Mouse (Mus musculus) kidney, embryonic 14.5 days (tissue): ENCODE data around the gene Sema6d. TPM values are rescaled to one million over a fixed set of nuclear protein-coding genes. Genes with fewer than 3 reads are reported as not detected.
"Not testable (repeated sequence)": the region's sequence is repeated elsewhere in the genome, so short reads cannot be mapped to it uniquely, and the experiment has no call there.

Experiments
- ATAC-seq: fragments of 200-750 bp; cut with Nextera tagmentation; 2 replicates; pipeline ENCODE4 v1.8.0; 2017; ENCODE audit warnings: moderate number of reproducible peaks, mild to moderate bottlenecking, moderate TSS enrichment, moderate library complexity; ENCODE audit not compliant: low FRiP score, low TSS enrichment
- H3K27ac ChIP-seq: fragments of 300-500 bp; sonication (generic); 2 replicates; pipeline ENCODE4 v1.5.1; 2014; ENCODE audit warnings: low read depth, mild to moderate bottlenecking, low read length, moderate library complexity, mixed read lengths
- H3K27me3 ChIP-seq: fragments of 300-500 bp; sonication (generic); 2 replicates; pipeline ENCODE4 v1.6.1; 2014; ENCODE audit warnings: mild to moderate bottlenecking, low read length; ENCODE audit not compliant: control insufficient read depth, insufficient read depth
- H3K36me3 ChIP-seq: fragments of 300-500 bp; sonication (generic); 2 replicates; pipeline ENCODE4 v1.6.1; 2014; ENCODE audit warnings: low read length, mixed read lengths; ENCODE audit not compliant: control insufficient read depth, insufficient read depth
- H3K4me1 ChIP-seq: fragments of 300-500 bp; sonication (generic); 2 replicates; pipeline ENCODE4 v1.6.1; 2014; ENCODE audit warnings: low read length, mixed read lengths; ENCODE audit not compliant: control insufficient read depth, insufficient read depth
- H3K4me2 ChIP-seq: fragments of 300-500 bp; sonication (generic); replicated peaks from 2 replicates; pipeline ENCODE4 v1.6.1; 2014; ENCODE audit warnings: low read depth, mild to moderate bottlenecking, low read length
- H3K4me3 ChIP-seq: fragments of 300-500 bp; sonication (generic); 2 replicates; pipeline ENCODE4 v1.5.1; 2014; ENCODE audit warnings: mild to moderate bottlenecking, low read length
- H3K9ac ChIP-seq: fragments of 300-500 bp; sonication (generic); 2 replicates; pipeline ENCODE4 v1.6.1; 2014; ENCODE audit warnings: low read depth, mild to moderate bottlenecking, low read length, moderate library complexity
- H3K9me3 ChIP-seq: fragments of 300-500 bp; sonication (generic); 2 replicates; pipeline ENCODE4 v1.6.1; 2016; ENCODE audit warnings: low read length; ENCODE audit not compliant: control insufficient read depth
- WGBS: fragments of 180-500 bp; shearing (Covaris S2); extraction: QIAGEN DNeasy Blood & Tissue Kit; methylation state at CpG from one replicate; pipeline ENCODE4 v1.1.7; 2014; 5-methylcytosine and 5-hydroxymethylcytosine counted together
- polyA plus RNA-seq: library from polyadenylated mRNA; unstranded; fragments of >200 nt; fragmentation: Nextera tagmentation; extraction: Ambion mirVana; gene quantifications from 2 replicates; pipeline ENCODE4 v1.2.1, GENCODE M21; 2014

The Sema6d gene
- polyA plus RNA-seq, 1 experiment from 2014 or later, result 11.8 TPM

DNA sequence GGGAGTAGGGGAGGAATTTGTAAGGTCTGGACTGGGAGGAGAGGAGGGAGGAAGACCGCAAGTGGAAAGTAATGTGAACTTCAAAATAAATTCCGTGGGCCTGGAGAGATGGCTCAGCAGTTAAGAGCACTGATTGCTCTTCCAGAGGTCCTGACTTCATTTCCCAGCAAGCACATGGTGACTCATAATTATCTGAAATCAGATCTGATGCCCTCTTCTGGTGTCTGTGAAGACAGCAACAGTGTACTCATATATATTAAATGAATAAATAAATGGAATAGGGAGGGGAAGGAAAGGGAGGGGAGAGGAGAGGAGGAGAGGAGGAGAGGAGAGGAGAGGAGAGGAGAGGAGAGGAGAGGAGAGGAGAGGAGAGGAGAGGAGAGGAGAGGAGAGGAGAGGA, 244.9 kb downstream of the Sema6d start:
- not testable (repeated sequence) for H3K4me2 ChIP-seq, H3K27ac ChIP-seq, H3K27me3 ChIP-seq, H3K4me1 ChIP-seq, H3K4me3 ChIP-seq, H3K36me3 ChIP-seq, ATAC-seq, H3K9ac ChIP-seq, H3K9me3 ChIP-seq
- WGBS, result 54% methylated on average over 2 of the region's 2 CpGs

DNA sequence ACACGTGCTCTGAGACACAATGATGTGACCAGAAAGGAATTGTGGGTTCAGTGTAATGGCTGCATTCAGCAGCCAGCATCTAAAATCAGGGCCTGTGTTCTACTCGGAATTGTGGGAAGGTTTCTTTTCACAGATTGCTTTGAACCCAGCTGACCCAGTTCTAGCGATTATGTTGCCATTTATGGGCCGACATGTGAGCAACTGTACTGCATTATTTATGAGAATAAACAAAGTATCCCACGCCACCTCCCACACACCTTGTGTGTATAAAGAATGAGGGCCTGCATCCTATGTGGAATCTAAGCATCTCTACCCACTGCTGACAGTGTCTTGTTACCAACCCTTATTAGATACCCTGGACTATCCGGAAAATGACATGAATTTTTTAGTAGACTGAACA, 248.5 kb downstream of the Sema6d start:
- no peak overlapping the region for H3K27ac ChIP-seq
- no peak overlapping the region for H3K9ac ChIP-seq
- H3K4me2 ChIP-seq, result no peak overlapping the region
- no peak overlapping the region for H3K4me3 ChIP-seq
- no peaks in the 10 kb centered on the region for H3K36me3 ChIP-seq
- no peaks in the 10 kb centered on the region for H3K4me1 ChIP-seq
- H3K27me3 ChIP-seq, result no peaks in the 10 kb centered on the region
- no peaks in the 10 kb centered on the region for H3K9me3 ChIP-seq
- ATAC-seq, result no peak
- 63% methylated on average over 6 of the region's 6 CpGs for WGBS

DNA sequence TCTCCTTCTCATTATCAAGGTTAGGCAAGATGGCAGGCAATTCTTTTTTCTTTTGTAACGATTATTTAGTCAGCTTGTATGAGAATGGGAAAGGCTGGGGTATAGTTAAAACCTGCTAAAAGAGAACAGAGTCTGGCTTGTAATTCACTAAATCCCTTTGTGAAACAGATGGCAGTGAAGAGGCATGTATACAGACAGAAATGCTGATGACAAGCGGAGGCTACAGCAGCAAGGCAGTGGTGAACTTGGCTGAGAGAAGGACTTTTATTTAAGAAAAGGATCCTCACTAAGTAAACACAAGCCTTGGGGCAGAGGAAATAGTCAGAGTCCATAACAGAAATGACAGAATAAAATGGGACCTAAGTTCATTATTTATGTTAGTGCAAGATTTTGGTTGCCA, 264.4 kb downstream of the Sema6d start:
- no peaks in the 10 kb centered on the region for H3K27me3 ChIP-seq
- no peaks in the 10 kb centered on the region for H3K9me3 ChIP-seq
- H3K4me3 ChIP-seq, result no peak overlapping the region
- no peak overlapping the region for H3K4me2 ChIP-seq
- H3K9ac ChIP-seq, result no peak overlapping the region
- 91% methylated on average over 2 of the region's 2 CpGs for WGBS
- no peaks in the 10 kb centered on the region for H3K4me1 ChIP-seq
- no peaks in the 10 kb centered on the region for H3K36me3 ChIP-seq
- ATAC-seq, result no peak
- H3K27ac ChIP-seq, result no peak overlapping the region

DNA sequence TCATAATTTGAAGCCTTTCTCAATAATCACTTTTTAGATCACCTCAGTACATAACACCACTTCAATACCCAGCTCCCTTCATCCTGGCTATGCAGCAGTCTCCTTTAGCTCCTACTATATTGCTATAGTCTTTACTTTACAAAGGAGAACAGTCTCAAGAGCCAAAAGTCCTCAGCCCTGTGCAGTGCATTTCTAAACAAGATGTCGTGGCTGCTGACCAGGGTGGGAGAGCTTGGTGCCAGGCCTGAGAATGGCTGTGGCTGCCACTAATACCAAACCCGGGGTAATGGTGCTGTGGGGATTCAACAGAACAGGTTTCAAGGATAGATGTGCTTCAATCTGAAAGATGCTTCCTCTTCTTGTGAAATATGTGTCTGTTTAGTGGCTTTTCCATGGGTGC, 264.9 kb downstream of the Sema6d start:
- Histone ChIP-seq H3K27ac (no peak overlapping the region), H3K27me3 (no peaks in the 10 kb centered on the region), H3K4me3 (no peak overlapping the region), H3K36me3 (no peaks in the 10 kb centered on the region), H3K9me3 (no peaks in the 10 kb centered on the region), H3K9ac (no peak overlapping the region), H3K4me2 (no peak overlapping the region), H3K4me1 (no peaks in the 10 kb centered on the region)
- WGBS, result 94% methylated on average over 2 of the region's 2 CpGs
- no peak for ATAC-seq

DNA sequence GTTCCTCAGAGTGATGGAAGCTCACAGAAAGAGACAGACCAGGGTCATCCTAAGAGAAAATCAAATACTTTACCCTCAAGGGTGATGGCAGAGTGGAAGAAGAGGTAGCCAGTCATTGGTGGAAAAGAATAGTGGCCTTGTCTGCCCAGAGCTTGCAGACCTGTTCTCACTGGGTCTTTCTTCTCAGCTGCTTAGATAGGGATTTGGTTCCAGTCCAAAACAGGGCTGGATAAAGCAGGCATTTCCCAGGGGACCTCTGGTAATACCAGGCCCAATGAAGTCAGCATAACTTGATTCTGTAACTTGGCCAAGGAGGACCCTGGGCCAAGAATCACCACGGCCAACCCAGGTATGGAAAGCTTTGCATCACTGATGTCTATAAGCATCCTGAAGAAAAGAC, 279.5 kb downstream of the Sema6d start:
- Histone ChIP-seq H3K4me2 (no peak overlapping the region), H3K36me3 (no peaks in the 10 kb centered on the region), H3K9ac (no peak overlapping the region), H3K4me3 (no peak overlapping the region), H3K4me1 (no peaks in the 10 kb centered on the region), H3K27ac (no peak overlapping the region), H3K9me3 (no peaks in the 10 kb centered on the region), H3K27me3 (no peaks in the 10 kb centered on the region)
- WGBS, result 96% methylated on average over 1 of the region's 1 CpGs
- no peak for ATAC-seq

DNA sequence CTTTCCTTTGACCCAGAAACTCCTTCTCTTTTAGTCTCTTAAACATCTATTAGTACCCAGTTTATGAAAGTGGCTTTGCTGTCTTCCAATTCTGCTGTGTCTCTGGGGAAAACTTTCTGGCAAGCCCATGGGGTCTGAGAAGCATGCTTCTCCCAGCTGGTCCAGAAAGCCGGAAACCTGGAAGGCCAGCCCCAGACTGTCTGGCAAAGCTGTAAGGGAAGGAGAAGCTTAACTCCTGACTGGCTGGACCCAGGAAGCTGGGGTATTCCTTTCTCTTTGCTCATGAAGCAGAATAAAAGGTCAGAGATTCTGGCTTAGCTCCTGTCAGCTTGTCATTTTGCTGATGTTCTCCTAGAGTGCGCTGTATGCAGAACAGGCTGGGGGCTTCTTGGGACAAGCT, 280.2 kb downstream of the Sema6d start:
- Histone ChIP-seq H3K36me3 (no peaks in the 10 kb centered on the region), H3K27ac (no peak overlapping the region), H3K27me3 (no peaks in the 10 kb centered on the region), H3K4me1 (no peaks in the 10 kb centered on the region), H3K9ac (no peak overlapping the region), H3K4me3 (no peak overlapping the region), H3K4me2 (no peak overlapping the region), H3K9me3 (no peaks in the 10 kb centered on the region)
- WGBS, result 64% methylated on average over 2 of the region's 2 CpGs
- no peak for ATAC-seq

DNA sequence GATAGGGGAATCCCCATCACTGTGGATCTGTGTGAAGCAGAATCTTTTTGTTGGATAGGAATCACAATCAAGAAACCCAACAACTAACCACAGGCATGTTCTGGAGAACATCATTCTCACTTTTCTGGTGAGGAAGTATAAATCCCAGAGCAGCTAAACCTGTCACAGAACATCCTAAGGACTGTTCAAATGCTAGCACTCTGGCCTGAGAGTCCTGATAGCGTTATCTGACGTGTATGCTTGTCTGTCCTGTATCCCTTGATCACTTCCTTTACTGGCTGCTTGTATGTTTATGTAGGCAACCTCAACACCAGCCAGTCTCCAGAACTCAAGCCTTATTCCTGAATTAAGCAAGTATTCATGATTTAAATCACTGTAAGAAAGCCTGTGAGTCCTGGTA, 281.6 kb downstream of the Sema6d start:
- Histone ChIP-seq H3K27ac (no peak overlapping the region), H3K4me2 (no peak overlapping the region), H3K4me3 (no peak overlapping the region), H3K4me1 (no peaks in the 10 kb centered on the region), H3K36me3 (no peaks in the 10 kb centered on the region), H3K9ac (no peak overlapping the region), H3K27me3 (no peaks in the 10 kb centered on the region), H3K9me3 (no peaks in the 10 kb centered on the region)
- no peak for ATAC-seq
- WGBS, result 50% methylated on average over 2 of the region's 2 CpGs

DNA sequence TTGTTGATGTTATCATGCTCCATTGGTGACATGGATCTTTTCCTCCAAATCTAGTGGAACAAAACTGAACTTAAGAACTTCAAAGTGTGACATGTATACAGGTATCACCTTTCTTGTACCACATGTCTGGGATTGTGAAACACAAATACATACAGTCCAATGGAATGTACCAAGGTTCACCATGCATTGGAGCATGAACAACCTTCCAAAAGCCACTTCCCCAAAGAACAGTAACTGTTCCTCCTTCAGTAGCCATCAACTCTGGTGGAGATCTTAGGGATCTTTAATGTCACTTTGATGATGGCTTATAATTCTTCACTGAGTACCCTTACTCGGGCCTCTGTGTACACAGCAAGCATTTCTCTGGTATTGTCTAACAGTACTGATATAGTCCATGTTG, 295.3 kb downstream of the Sema6d start:
- H3K27me3 ChIP-seq, result no peaks in the 10 kb centered on the region
- no peaks in the 10 kb centered on the region for H3K36me3 ChIP-seq
- no peak overlapping the region for H3K9ac ChIP-seq
- ATAC-seq, result no peak
- no peak overlapping the region for H3K4me2 ChIP-seq
- H3K9me3 ChIP-seq, result no peaks in the 10 kb centered on the region
- no peak overlapping the region for H3K27ac ChIP-seq
- WGBS, result 80% methylated on average over 1 of the region's 1 CpGs
- H3K4me1 ChIP-seq, result no peaks in the 10 kb centered on the region
- no peak overlapping the region for H3K4me3 ChIP-seq

DNA sequence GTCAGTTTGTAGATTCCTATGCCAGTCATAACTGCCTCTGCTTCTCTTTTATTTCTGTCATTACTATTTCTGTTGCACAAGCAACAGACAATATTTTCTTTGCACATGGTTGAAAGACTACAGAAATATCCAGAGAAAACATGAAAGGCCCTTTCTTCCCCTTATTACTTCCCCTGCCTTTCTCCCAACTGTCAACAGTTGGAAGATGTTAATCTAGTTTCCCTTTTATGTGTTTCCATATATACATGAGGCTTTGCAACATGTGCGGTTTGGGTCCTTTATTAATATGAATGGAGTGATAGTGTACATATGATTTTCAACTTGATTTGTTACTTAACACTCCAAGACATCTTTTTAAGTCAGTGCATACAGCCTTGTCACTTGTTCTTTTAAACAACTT, 296.0 kb downstream of the Sema6d start:
- Histone ChIP-seq H3K36me3 (no peaks in the 10 kb centered on the region), H3K9me3 (no peaks in the 10 kb centered on the region), H3K4me1 (no peaks in the 10 kb centered on the region), H3K4me3 (no peak overlapping the region), H3K9ac (no peak overlapping the region), H3K27me3 (no peaks in the 10 kb centered on the region), H3K27ac (no peak overlapping the region), H3K4me2 (no peak overlapping the region)
- WGBS, result 77% methylated on average over 1 of the region's 1 CpGs
- ATAC-seq, result no peak

DNA sequence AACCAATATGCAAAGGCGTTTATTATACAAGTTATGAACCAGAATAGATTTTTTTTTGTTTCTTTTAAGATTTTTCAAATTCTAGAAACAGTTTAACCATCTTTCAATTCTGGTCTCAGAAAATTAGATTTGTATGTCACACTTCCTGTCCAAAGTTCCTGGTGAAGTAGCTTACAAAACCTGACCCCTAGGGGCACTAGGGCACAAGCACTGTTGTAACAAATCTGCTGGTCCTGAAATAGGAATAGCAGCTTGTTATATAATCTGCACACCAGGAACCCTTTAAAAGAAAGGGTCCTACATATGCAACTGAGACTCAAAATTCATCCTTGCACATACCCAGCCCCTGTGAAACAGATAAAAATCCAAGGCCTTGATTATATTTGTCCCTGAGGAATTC, 298.5 kb downstream of the Sema6d start:
- H3K27me3 ChIP-seq, result no peaks in the 10 kb centered on the region
- H3K4me1 ChIP-seq, result no peaks in the 10 kb centered on the region
- no peak for ATAC-seq
- H3K9me3 ChIP-seq, result no peaks in the 10 kb centered on the region
- H3K4me3 ChIP-seq, result no peak overlapping the region
- no peak overlapping the region for H3K4me2 ChIP-seq
- no peak overlapping the region for H3K9ac ChIP-seq
- no peaks in the 10 kb centered on the region for H3K36me3 ChIP-seq
- WGBS, result 82% methylated on average over 1 of the region's 1 CpGs
- H3K27ac ChIP-seq, result no peak overlapping the region
